Mouse (Mus musculus): ENCODE results near the gene Zfp141. TPM values are rescaled to one million over a fixed set of nuclear protein-coding genes. Genes with fewer than 3 reads are reported as not detected.
A peak's percentile ranks its signal among the peaks of the same experiment; 100 is the strongest.
"Not testable (repeated sequence)": the region's sequence is repeated elsewhere in the genome, so short reads cannot be mapped to it uniquely, and the experiment has no call there.

Zfp141 gene
- total RNA-seq (2021), result 1 to 10 TPM; 6.8 to 8.0 TPM

- intact Hi-C loops (cut with DNase I), result not testable (repeated sequence)
- peak; percentile 87 to 90 for DNase-seq
Measured at GRCm38 (mm10) chr7:42505588-42505987, at the start of gene Zfp141. Zfp141 (minus strand) TSS chr7:42505740.

GRCm38 (mm10) chr7:42551766-42552165 is 46.2 kb upstream of the Zfp141 start:
- intact Hi-C loops (cut with DNase I), result no loop called here
- no peak for DNase-seq

- DNase-seq, result no peak
- intact Hi-C loops (cut with DNase I), result no loop called here
Measured at GRCm38 (mm10) chr7:42505186-42505585, 354 bp downstream of the Zfp141 start.

- intact Hi-C loops (cut with DNase I), result no loop called here
- no peak for DNase-seq
Measured at GRCm38 (mm10) chr7:42498248-42498647, 7.3 kb downstream of the Zfp141 start.

- intact Hi-C loops (cut with DNase I), result no loop called here
- no peak for DNase-seq
Measured at GRCm38 (mm10) chr7:42497356-42497755, 8.2 kb downstream of the Zfp141 start.

- intact Hi-C loops (cut with DNase I), result no loop called here
- no peak for DNase-seq
Measured at GRCm38 (mm10) chr7:42496202-42496601, 9.3 kb downstream of the Zfp141 start.

- no peak for DNase-seq
- intact Hi-C loops (cut with DNase I), result no loop called here
Measured at GRCm38 (mm10) chr7:42490859-42491258, 14.7 kb downstream of the Zfp141 start.

- no peak for DNase-seq
- intact Hi-C loops (cut with DNase I), result no loop called here
Measured at GRCm38 (mm10) chr7:42490358-42490757, 15.2 kb downstream of the Zfp141 start.

GRCm38 (mm10) chr7:42454640-42455039 is 50.9 kb downstream of the Zfp141 start:
- intact Hi-C loops (cut with DNase I), result no loop called here

GRCm38 (mm10) chr7:42450618-42451017 is 54.9 kb downstream of the Zfp141 start:
- intact Hi-C loops (cut with DNase I), result no loop called here
- peak; percentile 3 to 9 for DNase-seq

More at GRCm38 (mm10) chr7:42454640-42455039, 50.9 kb downstream of the Zfp141 start:
- DNase-seq, result no peak

GRCm38 (mm10) chr7:42447850-42448249 is 57.7 kb downstream of the Zfp141 start, which contains the start of gene 4933421I07Rik:
4933421I07Rik (minus strand) TSS chr7:42448120.
- no peak for DNase-seq
- intact Hi-C loops (cut with DNase I), result no loop called here

- intact Hi-C loops (cut with DNase I), result no loop called here
Measured at GRCm38 (mm10) chr7:42447352-42447751, 58.2 kb downstream of the Zfp141 start.

More at GRCm38 (mm10) chr7:42447352-42447751, 58.2 kb downstream of the Zfp141 start:
- DNase-seq, result no peak

Other genes starting within 250 kb of the Zfp141 start
- gene Vmn2r61, start 245.7 kb downstream of the Zfp141 start, total RNA-seq (2021), result not detected
- gene 4933421I07Rik, start 57.6 kb downstream of the Zfp141 start, total RNA-seq (2021), result not detected
- gene Gm21028, start 72.8 kb upstream of the Zfp141 start, total RNA-seq (2021), result not detected
- gene Zfp977, start 86.8 kb upstream of the Zfp141 start, total RNA-seq (2021), result 1 to 10 TPM in 1 of 2 experiments, under 1 TPM in 1; 0.72 to 1.2 TPM
- 1 to 10 TPM; 1.9 to 3.0 TPM for gene Zfp976, start 136.8 kb upstream of the Zfp141 start, total RNA-seq (2021)
- 1 to 10 TPM; 4.2 to 5.5 TPM for gene Zfp975, start 187.0 kb upstream of the Zfp141 start, total RNA-seq (2021)
- not detected for gene Gm17067, start 221.3 kb upstream of the Zfp141 start, total RNA-seq (2021)